Mouse (Mus musculus): Measurements from ENCODE around the gene Mxi1.

GRCm38 (mm10) chr19:53391386-53391785 is 81.1 kb downstream of the Mxi1 start:
- TF ChIP-seq CTCF (IDR thresholded peaks at IDR 0.05; ENCODE audit: low read depth) (no peak), EP300 (optimal IDR thresholded peaks at IDR 0.05) (no peak)
